Mouse (Mus musculus) gastrocnemius, postnatal 36 days (tissue): ENCODE data around the gene Ninj1. TPM values are rescaled to one million over a fixed set of nuclear protein-coding genes. Genes with fewer than 3 reads are reported as not detected.

Source experiments
- DNase-seq, 2 experiments: peaks; one replicate each; pipeline ENCODE4 v3.0.0; 2022
- intact Hi-C: fragments of 180-260 bp; cut with DNase I; formaldehyde crosslinking; loops from one replicate; pipeline ENCODE4 v1.15.1; 2025
- total RNA-seq, 2 experiments: library from RNA; stranded (reverse); gene quantifications; 2 replicates each; pipeline ENCODE4 v1.2.3; 2021

Gene Ninj1
- total RNA-seq, 2 experiments from 2014 or later: 15.1 to 15.7 TPM

GRCm38 (mm10) chr13:49219367-49219766 is 32.1 kb downstream of the Ninj1 start:
- no peak for DNase-seq
- intact Hi-C loops: no loop called here

DNA sequence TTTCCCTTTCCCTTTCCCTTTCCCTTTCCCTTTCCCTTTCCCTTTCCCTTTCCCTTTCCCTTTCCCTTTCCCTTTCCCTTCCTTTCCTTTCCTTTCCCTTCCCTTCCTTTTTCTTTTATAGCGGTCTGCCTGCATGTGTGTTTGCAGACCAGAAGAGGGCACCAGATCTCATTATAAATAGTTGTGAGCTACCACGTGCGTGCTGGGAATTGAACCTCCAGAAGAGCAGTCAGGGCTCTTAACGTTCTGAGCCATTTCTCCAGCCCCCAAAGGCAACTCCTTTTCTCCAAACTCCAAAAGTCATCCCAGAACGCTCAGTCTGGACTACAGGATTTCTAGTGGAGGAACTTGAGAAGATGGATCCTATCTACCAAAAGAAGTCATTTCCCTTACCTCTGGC is 33.6 kb downstream of the Ninj1 start:
- DNase-seq: no peak
- intact Hi-C loops: no loop called here

DNA sequence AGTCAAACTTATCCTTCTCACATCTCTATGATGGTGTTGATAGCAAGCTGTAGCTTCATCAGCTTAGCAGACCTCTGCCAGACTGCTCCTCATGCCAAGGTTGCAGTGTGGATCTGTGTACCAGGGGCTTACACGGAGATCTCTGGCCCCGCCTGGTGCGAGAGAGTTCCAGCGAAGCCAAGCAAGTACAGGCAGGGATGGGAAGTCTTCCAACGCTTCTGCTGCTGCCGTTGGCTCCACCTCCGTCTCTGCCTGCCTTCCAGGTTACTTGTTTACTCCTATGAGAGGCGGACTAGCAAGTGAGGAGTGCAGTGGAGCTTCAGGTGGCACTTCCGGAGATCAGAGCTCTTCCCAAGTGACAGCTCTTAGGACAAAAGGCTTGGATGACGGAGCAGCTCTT is 37.0 kb downstream of the Ninj1 start:
- no peak for DNase-seq
- intact Hi-C loops: no loop called here

DNA sequence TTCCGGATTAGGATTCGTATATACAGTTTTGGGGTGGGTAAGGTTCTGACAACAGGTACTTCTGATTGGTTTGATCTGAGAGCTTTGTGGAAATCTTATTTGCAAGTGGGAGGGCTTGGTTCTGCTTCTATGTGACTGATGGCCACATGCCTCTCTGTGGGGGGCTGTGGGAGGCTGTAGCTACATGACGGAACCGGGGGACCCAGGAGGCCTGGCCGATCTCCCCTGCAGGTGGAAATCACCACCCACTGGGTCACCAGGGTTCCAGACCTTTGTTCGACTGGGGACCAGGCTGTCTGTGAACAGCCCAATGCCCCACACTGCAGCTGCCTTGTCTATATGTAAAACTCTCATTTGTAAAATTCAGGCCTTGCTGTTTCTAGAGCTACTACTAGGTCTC is 37.4 kb downstream of the Ninj1 start:
- DNase-seq: no peak
- intact Hi-C loops: no loop called here

- DNase-seq: no peak
- intact Hi-C loops: no loop called here
These were observed 37.9 kb downstream of the Ninj1 start for GRCm38 (mm10) chr13:49225159-49225558.

GRCm38 (mm10) chr13:49225633-49226032 is 38.3 kb downstream of the Ninj1 start:
- no peak for DNase-seq
- intact Hi-C loops: no loop called here

DNA sequence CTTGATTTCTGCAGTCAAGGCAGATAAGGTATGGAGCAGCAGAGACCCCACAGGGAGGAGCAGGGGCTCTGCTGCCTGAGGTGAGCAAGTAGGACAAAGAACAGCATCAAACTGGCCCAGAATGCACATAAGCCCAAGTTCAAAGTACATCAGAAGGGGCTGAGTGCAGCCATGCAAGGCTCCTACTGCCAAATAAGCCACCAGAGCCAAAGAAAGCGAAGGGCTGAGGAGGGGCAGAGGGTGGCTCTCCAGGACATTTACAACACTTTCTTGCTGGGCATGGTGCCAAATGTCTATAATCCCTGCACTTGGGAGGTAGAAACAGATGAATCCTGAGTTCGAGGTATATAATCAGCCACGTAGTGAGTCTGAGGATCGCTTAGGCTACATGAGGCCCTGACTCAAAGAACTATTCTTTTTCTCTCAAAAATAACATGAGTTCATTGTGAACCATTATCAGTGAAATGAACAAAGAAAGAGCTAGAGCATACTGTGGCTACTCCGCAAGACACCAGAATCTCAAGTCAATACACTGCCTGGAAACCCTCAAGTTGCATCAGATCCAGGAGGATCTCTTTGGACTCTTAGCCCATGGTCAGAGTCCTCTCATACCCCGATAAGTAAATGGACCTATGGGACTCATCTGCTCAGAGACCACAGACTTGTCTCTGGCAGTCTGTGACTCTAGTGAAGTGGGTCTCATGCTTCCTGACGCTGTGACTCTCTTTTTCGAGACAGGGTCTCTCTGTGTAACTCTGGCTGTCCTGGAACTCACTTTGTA is 46.7 kb downstream of the Ninj1 start:
- intact Hi-C loops: no loop called here

GRCm38 (mm10) chr13:49234711-49235110 is 47.4 kb downstream of the Ninj1 start:
- DNase-seq: no peak
- intact Hi-C loops: no loop called here

More for the DNA sequence above, 46.7 kb downstream of the Ninj1 start:
- no peak for DNase-seq

DNA sequence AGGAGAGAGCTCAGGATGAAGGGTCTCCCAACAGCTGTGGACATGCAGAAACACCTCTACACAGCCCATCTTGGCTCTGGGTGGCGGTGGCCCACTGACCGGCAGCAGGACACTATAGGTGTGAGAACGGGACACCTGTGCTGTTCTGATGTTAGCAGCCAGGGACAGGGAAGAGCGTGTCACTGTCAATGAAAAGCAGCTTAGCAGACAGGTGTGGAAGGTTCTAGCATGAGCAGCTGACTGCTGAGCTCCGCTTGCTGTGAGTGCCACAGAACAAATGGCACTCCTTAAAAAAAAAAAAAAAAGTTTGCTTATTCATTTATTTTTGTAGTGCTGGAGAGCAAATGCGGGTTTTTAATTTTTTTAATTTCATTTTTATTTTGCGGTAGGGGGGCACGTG is 50.3 kb downstream of the Ninj1 start:
- intact Hi-C loops: no loop called here

GRCm38 (mm10) chr13:49238737-49239136 is 51.5 kb downstream of the Ninj1 start:
- intact Hi-C loops: no loop called here
- no peak for DNase-seq

More for the DNA sequence above, 50.3 kb downstream of the Ninj1 start:
- no peak for DNase-seq

DNA sequence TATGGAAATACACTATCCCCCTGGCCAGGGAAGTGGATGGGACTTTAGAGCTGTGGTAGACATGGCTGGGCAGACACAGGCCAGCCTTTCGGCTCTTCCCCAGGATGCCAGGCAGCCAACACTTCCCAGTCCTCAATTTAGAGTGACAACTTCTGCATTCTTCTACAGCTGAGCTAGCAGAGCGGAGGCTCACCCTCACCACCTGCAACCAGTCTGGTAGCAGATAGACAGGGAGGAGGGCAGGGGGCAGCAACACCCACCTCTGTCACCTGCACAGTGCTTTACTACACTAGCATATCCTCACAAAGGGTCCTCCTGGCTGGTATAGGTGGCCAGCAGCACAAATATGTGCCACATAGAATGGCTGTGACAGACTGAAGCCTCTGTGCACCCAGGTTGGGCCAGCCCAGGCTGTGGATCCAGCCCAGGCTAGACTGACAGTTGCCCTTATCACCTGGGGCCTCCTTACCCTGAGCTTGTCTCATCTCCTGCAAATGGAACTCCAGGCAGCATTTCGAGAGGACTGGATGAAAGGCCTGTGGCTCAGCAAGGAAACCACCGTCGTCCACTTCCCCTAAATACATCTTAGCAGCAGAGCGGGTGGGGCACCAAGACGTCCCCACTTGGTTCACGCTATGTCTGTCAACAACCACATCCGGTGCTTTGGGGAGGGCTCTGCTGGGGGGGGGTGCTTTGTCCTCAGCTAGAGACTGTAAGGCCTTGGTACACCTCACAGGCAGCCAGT is 55.2 kb downstream of the Ninj1 start:
- intact Hi-C loops: no loop called here
- no peak for DNase-seq

- no peak for DNase-seq
- intact Hi-C loops: no loop called here
These were observed 56.2 kb downstream of the Ninj1 start for GRCm38 (mm10) chr13:49243492-49243891.

DNA sequence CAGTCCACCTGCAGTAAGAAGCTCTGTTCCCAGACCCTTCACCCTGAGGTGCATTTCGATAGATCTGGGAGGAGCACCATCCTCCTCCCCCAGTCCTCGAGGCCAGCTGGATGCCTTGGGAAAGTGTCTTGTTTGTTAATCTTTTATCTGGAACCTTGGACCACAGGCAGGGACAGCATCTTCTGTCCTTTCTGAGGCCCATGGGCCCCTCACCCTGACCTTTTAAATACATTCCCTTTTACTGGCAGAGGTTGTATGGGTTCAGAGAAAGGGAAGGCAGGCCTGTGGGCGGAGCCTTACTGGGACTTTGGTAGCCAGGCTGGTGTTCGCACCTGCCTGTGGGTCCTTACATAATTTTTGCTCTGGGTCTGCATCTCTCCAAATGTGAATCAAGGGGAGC is 58.0 kb downstream of the Ninj1 start:
- intact Hi-C loops: no loop called here

More for the DNA sequence above, 58.0 kb downstream of the Ninj1 start:
- no peak for DNase-seq

Other genes with a start within 250 kb of the Ninj1 start
- gene Fam120a, start 219.5 kb upstream of the Ninj1 start, total RNA-seq: 100 to 1,000 TPM in 1 of 2 experiments, 10 to 100 TPM in 1; 99.8 to 105 TPM
- gene Wnk2, start 39.5 kb upstream of the Ninj1 start, total RNA-seq: 10 to 100 TPM; 58.9 to 71.9 TPM
- gene Card19, start 28.6 kb downstream of the Ninj1 start, total RNA-seq: 100 to 1,000 TPM in 1 of 2 experiments, 10 to 100 TPM in 1; 88.7 to 103 TPM
- gene Susd3, start 61.2 kb downstream of the Ninj1 start, total RNA-seq: under 1 TPM in 1 of 2 experiments, not detected in 1; 0.32 TPM
- gene Fgd3, start 132.8 kb downstream of the Ninj1 start, total RNA-seq: under 1 TPM; 0.87 to 0.99 TPM
- 10 to 100 TPM; 23.3 to 24.5 TPM for gene Bicd2, start 154.1 kb downstream of the Ninj1 start, total RNA-seq
- gene Ippk, start 233.8 kb downstream of the Ninj1 start, total RNA-seq: 1 to 10 TPM; 5.3 to 5.6 TPM